Mouse (Mus musculus) brain, embryonic 14.5 days (tissue): ENCODE measurements at regions not wholly inside any gene's neighbourhood (a gene's known extent, or its start where the extent isn't known, plus 50 kb on each side); places are given as distances from the start of the nearest gene placed in this dataset.

Source experiments
- DNase-seq: peaks from one replicate; pipeline ENCODE4 v3.0.0-alpha.2; 2011; ENCODE audit warnings: low read depth
- CTCF ChIP-seq: fragments of 200-500 bp; IDR thresholded peaks from 2 replicates; pipeline ENCODE4 v1.5.1; 2012; ENCODE audit warnings: inconsistent platforms, mild to moderate bottlenecking, moderate library complexity, borderline replicate concordance; ENCODE audit not compliant: insufficient read depth, insufficient read length; ENCODE audit errors: extremely low read depth
- POLR2A ChIP-seq: fragments of 200-500 bp; IDR thresholded peaks from 2 replicates; pipeline ENCODE4 v1.6.1; 2012; ENCODE audit warnings: mild to moderate bottlenecking, inconsistent platforms, borderline replicate concordance; ENCODE audit not compliant: poor library complexity, insufficient read depth, insufficient read length, severe bottlenecking; ENCODE audit errors: extremely low read depth

GRCm38 (mm10) chr4:119018573-119018972 lies 57.2 kb downstream of the Lao1 start:
- TF ChIP-seq CTCF (no peak), POLR2A (no peak)
- no peak for DNase-seq

GRCm38 (mm10) chr4:119019013-119019781 lies 57.8 kb downstream of the Lao1 start:
- TF ChIP-seq POLR2A (no peak), CTCF (no peak)
- peak; percentile 88 for DNase-seq

DNA sequence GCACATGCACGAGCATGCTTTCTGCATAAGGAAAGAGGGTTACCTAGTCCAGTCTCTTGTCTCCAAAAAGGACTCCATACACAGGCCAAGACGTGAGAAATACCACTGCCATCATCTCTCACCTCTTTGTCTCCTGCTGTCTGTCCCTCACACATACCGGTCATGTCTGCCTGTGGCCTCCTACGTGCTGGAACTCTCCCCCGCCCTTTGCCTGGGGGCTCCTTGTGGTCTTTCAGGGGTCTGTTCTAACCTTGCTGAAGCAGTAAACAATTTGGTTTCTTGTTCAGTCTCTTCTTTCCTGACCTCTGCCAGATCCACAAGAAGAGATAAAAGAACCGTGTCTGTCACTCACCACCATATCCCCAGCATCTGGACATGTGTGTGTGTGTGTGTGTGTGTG lies 61.0 kb downstream of the Lao1 start:
- no peak for DNase-seq
- TF ChIP-seq CTCF (no peak), POLR2A (no peak)

DNA sequence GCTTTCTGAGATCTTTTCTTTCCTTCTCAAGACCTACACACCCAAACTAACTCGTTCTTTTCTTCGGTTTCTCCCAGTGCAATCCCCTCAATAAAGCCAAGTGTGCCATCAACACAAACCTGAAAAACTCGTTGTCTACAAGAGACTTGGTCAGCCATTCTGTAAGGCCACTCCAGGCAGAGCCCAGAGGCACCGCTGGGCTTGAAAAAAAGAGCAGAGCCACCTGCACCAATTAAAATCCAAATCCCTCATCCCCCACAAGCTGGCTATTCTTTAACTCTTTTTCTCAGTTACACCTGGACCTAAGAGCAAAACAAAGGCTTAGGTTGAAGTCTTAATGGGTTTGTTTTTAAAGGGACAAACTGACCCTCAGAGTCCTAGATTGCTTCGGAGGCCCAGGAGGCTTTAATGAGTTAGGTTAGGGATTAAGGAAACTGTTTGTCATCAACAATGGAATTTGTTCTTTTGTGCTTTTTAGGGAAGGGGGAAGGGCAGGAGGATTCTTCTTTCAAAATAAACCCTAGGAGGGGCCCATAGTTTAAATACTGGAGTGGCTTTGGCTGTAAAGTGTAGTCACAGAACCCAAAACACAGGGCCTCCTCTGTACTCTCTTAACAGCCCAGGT lies 65.0 kb downstream of the Lao1 start:
- no peak for DNase-seq
- no peak for TF ChIP-seq CTCF
- no peak for TF ChIP-seq POLR2A

DNA sequence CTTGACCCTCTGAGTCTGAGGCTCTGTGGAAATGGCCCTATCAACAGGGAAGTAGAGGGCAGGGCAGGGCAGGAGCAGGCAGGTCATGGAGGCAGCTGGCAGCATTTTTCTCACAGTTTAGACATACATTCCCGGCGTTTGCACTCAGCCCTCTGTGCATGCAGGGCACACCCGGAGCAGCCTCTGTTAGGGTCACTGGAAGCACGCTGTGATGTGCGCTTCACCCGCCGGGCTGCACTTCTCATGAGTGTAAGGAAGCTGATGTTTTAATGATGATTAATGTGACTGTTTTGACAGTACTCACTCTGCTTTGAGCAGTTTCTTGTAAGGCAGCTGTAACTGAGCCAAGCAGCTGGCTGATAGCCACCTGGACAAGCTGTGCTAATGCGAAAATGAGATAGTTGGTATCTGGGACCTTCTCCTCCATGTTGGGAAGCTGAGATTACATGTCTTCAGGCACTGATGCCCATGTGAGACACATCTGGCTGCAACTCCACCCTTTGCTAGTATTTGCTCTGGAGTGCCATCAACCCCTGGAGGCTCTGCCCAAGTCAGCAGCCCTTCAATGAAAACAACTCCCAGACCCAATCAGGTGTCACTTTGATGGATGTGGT lies 66.9 kb downstream of the Lao1 start:
- DNase-seq: peak; percentile 42

DNA sequence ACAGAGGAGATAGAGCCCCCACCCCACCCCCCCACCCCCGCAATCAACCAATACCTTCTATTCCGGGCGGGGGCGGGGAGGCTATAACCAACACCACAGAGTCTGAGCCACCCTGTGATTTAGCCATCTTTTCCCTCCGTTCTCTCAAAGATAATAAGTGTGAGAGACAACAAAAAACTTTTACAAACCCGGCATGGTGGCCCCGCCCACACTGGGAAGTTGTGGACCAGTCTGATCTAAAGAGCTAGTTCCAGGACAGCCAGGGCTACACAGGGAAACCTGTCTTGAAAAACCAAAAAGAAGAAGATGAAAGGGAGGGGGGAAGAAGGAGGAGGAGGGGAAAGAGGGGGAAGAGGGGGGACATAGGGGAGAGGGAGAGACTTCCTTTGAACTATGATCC lies 67.7 kb downstream of the Lao1 start:
- TF ChIP-seq CTCF (no peak), POLR2A (no peak)
- DNase-seq: no peak

More for the DNA sequence above, 66.9 kb downstream of the Lao1 start:
- no peak for TF ChIP-seq CTCF
- no peak for TF ChIP-seq POLR2A

GRCm38 (mm10) chr4:119029735-119030134 lies 68.4 kb downstream of the Lao1 start:
- TF ChIP-seq CTCF (no peak), POLR2A (no peak)
- DNase-seq: no peak

DNA sequence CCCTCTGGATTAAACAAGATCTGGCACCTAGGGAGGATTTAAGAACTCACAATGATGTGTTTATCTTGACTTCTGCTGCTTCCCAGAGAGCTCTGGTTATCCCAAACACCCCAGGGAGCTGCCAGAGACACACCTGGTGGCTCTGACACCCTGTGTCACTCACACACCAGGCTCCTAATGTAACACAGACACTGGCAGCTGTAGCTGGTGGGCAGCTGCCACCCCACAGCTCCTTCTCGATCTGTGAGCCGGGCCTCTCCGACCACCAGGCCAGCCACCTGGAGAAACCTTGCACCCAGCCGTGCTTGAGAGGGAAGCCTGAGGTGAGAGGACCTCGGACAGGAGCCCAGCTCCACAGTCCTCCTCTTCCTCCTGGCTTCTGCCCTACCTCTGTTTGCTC lies 69.5 kb downstream of the Lao1 start:
- no peak for DNase-seq
- no peak for TF ChIP-seq POLR2A

DNA sequence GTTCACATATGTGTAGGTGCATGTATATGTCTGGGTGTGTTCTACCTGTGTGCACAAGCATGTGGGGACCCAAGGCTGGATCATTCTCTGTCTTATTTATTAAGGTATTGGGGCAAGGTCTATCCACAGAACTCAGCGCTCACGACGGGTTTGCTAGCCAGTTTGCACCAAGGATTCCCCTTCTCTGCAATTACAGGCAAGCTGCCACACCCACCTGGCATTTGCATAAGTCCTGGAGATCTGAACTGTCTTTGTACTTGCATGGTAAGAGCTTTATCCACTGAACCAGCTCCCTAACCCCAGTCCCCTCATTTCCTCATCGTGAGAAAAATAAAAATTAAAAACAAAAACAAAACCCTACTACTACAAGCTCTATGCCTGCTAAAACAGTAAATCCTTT lies 71.6 kb downstream of the Lao1 start:
- TF ChIP-seq POLR2A (no peak), CTCF (no peak)
- DNase-seq: no peak

DNA sequence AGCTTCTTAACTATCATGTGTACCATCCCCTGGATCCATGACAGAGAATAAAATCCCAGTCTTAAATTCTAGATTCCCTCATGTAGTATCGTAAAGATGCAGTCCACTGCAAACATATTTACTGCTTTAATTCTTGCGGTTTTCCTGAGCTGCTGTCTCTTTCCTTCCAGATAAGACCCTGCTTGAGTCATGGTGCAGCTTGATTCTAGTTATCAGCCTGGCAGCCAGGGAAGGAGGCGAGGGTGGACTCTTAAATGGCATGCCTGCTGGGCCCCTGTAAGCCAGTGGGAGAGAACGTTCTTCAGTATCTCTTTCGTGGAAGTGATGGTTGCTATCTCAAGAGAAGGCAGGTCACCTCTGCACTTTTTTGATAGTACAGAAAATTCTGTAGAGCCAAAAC lies 71.9 kb upstream of the Slc2a1 start:
- TF ChIP-seq POLR2A (no peak), CTCF (no peak)

DNA sequence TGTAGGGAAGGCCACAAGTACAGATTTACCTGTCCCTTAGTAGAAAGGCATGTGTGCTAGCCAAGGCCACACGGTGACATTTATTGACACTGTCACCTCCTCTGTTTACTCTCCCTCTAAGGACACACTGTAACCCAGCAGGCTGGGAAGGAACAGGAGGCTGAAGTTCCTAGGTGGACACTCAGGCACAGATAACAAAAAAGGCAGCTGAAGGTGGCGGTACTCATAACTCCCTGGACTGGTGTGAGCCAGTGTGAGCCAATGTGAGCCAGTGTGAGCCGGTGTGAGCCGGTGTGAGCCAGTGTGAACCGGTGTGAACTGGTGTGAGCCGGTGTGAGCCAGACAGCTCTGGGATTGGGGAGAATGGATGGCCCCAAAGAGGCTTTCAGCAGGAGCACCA lies 68.5 kb upstream of the Slc2a1 start:
- no peak for TF ChIP-seq POLR2A
- no peak for TF ChIP-seq CTCF
- DNase-seq: no peak

More for the DNA sequence above, 71.9 kb upstream of the Slc2a1 start:
- no peak for DNase-seq

GRCm38 (mm10) chr4:119041616-119042015 lies 66.9 kb upstream of the Slc2a1 start:
- DNase-seq: no peak
- TF ChIP-seq POLR2A: no peak
